Mouse (Mus musculus): ENCODE data around the gene Mchr1. TPM values are rescaled to one million over a fixed set of nuclear protein-coding genes. Genes with fewer than 3 reads are reported as not detected.

Mchr1 gene
- polyA plus RNA-seq, 1 experiment = not detected

DNA sequence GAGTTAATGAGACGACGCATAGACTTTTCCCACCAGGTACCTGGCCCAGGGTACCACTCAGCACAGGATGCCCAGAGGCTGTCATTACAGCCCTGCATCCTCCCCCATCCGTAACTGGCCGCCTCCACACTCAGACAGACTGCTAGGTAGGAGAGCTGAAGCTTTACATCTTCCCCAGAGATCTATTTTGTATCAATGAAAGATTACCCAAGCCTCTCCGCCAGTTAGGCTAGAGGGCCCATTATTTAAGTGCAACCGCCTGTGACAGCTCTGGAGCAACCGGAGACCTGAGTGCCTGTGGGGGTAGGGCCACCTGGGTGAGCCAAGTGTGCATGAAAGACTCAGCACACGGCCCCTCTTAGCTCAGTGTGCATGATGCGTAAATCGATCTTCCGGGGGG is 42.6 kb downstream of the Mchr1 start:
- H3K4me3 ChIP-seq (ENCODE audit: insufficient read depth, low read depth, low read length) = no peak overlapping the region
- no peak overlapping the region for H3K27ac ChIP-seq (replicated peaks; ENCODE audit: low read depth, low read length)
- H3K4me1 ChIP-seq (ENCODE audit: control insufficient read depth, insufficient read depth, insufficient read length, low read length) = no peaks in the 10 kb centered on the region

DNA sequence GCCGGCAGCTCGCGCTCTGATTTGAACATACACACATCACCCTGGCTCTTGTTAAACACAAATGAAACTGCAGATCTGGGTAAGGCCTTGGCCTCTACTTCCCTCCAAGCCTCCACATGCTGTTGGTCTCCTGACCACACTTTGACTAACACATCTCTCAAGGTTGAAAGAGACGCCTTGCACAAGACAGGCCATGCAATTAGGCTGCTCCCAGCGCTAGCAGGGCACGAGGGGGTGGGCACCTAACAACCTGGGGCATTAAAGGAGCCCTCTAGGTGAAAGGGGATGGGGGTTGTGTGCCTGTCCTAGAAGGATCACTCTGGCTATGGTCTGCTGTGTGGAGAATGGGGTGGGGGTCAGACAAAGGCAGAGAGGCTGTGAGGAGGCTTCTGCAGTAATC is 43.4 kb downstream of the Mchr1 start:
- Histone ChIP-seq H3K4me3 (ENCODE audit: insufficient read depth, low read depth, low read length) (no peak overlapping the region), H3K27ac (replicated peaks; ENCODE audit: low read depth, low read length) (no peak overlapping the region), H3K4me1 (ENCODE audit: control insufficient read depth, insufficient read depth, insufficient read length, low read length) (no peaks in the 10 kb centered on the region)

DNA sequence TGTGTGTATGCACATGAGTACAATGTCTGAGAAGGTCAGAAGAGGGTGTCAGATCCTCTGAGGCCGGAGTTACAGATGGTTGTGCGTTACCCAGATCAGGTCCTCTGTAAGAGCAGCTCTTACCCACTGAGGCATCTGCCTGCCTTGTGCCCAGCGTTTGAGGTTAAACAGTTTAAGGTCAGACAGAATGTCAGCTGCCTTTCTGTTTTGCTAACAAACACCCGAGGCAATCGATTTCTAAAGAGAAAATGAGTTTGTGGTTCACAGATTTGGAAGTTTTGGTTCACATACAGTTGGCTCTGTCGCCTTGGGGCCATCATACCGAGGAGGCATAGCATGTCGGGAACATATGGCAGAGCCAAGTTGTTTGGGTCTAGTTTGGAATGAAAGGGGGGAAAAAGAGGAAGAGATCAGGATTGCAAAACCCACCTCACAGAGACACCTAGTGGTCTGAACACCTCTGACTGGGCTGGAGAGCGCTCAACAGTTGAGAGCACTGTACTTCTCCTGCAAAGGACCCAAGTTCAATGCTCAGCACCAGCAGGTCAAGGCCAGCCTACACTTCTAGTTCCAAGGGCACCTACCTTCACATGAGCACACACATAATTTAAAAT is 48.9 kb downstream of the Mchr1 start:
- Histone ChIP-seq H3K4me3 (ENCODE audit: insufficient read depth, low read depth, low read length) (no peak overlapping the region), H3K4me1 (ENCODE audit: control insufficient read depth, insufficient read depth, insufficient read length, low read length) (no peaks in the 10 kb centered on the region), H3K27ac (replicated peaks; ENCODE audit: low read depth, low read length) (no peak overlapping the region)

Other genes starting within 250 kb of the Mchr1 start
- gene Mrtfa, start 44.7 kb upstream of the Mchr1 start, polyA plus RNA-seq (2012; ENCODE audit: insufficient read depth, insufficient read length, missing spikeins) = 2.7 and 3.6 TPM in 2 replicates
- gene Slc25a17, start 125.3 kb downstream of the Mchr1 start, polyA plus RNA-seq (2012; ENCODE audit: insufficient read depth, insufficient read length, missing spikeins) = 109 and 113 TPM in 2 replicates
- gene St13, start 164.6 kb downstream of the Mchr1 start, polyA plus RNA-seq (2012; ENCODE audit: insufficient read depth, insufficient read length, missing spikeins) = 181 and 325 TPM in 2 replicates
- 15.6 and 33.2 TPM in 2 replicates for gene Xpnpep3, start 164.6 kb downstream of the Mchr1 start, polyA plus RNA-seq (2012; ENCODE audit: insufficient read depth, insufficient read length, missing spikeins)
- gene Dnajb7, start 172.8 kb downstream of the Mchr1 start, polyA plus RNA-seq (2012; ENCODE audit: insufficient read depth, insufficient read length, missing spikeins) = not detected in 2 replicates
- 124 and 161 TPM in 2 replicates for gene Rbx1, start 230.8 kb downstream of the Mchr1 start, polyA plus RNA-seq (2012; ENCODE audit: insufficient read depth, insufficient read length, missing spikeins)

All from brown adipose tissue, adult 24 weeks (tissue).